Mouse (Mus musculus) frontal cortex, postnatal 10 days (tissue): Measurements from ENCODE around the gene Fat3.

Experiments used
- DNase-seq, 2 experiments: peaks; one replicate each; pipeline ENCODE4 v3.0.0; 2022; ENCODE audit warnings: low spot score in 2 of 2, mixed read lengths in 1 of 2

The Fat3 gene

GRCm38 (mm10) chr9:16029066-16029465, 472.0 kb downstream of the Fat3 start:
- DNase-seq: no peak

GRCm38 (mm10) chr9:16028394-16028911, 472.6 kb downstream of the Fat3 start:
- DNase-seq: peak; percentile 16 to 27

GRCm38 (mm10) chr9:16026054-16026453, 475.0 kb downstream of the Fat3 start:
- no peak for DNase-seq

- no peak for DNase-seq
These were observed 476.4 kb downstream of the Fat3 start for GRCm38 (mm10) chr9:16024706-16025105.

- DNase-seq: no peak
These were observed 487.0 kb downstream of the Fat3 start for GRCm38 (mm10) chr9:16014115-16014514.

- DNase-seq: no peak
These were observed 489.7 kb downstream of the Fat3 start for GRCm38 (mm10) chr9:16011382-16011781.

- DNase-seq: no peak
These were observed 493.6 kb downstream of the Fat3 start for GRCm38 (mm10) chr9:16007516-16007915.

- no peak for DNase-seq
These were observed 498.1 kb downstream of the Fat3 start for GRCm38 (mm10) chr9:16002991-16003390.

- DNase-seq: no peak
These were observed 506.3 kb downstream of the Fat3 start for GRCm38 (mm10) chr9:15994762-15995161.

- DNase-seq: no peak
These were observed 506.9 kb downstream of the Fat3 start for GRCm38 (mm10) chr9:15994177-15994576.

- no peak for DNase-seq
These were observed 508.8 kb downstream of the Fat3 start for GRCm38 (mm10) chr9:15992158-15992846.

- no peak for DNase-seq
These were observed 522.8 kb downstream of the Fat3 start for GRCm38 (mm10) chr9:15978317-15978716.

- DNase-seq: no peak
These were observed 524.0 kb downstream of the Fat3 start for GRCm38 (mm10) chr9:15976959-15977663.

GRCm38 (mm10) chr9:15975999-15976398, 525.1 kb downstream of the Fat3 start:
- DNase-seq: no peak

GRCm38 (mm10) chr9:15972201-15972600, 528.9 kb downstream of the Fat3 start:
- no peak for DNase-seq

- no peak for DNase-seq
These were observed 529.7 kb downstream of the Fat3 start for GRCm38 (mm10) chr9:15971393-15971792.

- DNase-seq: no peak
These were observed 536.9 kb downstream of the Fat3 start for GRCm38 (mm10) chr9:15964198-15964597.

- DNase-seq: no peak
These were observed 538.2 kb downstream of the Fat3 start for GRCm38 (mm10) chr9:15962886-15963285.

GRCm38 (mm10) chr9:15958224-15958787, 542.8 kb downstream of the Fat3 start:
- DNase-seq: no peak

- no peak for DNase-seq
These were observed 543.3 kb downstream of the Fat3 start for GRCm38 (mm10) chr9:15957816-15958215.

GRCm38 (mm10) chr9:15955147-15955782, 545.8 kb downstream of the Fat3 start:
- no peak for DNase-seq

- no peak for DNase-seq
These were observed 546.8 kb downstream of the Fat3 start for GRCm38 (mm10) chr9:15954338-15954704.
